Mouse (Mus musculus) heart, adult 2 months (tissue): ENCODE results near the gene Gpat3.

Experiments used
- CTCF ChIP-seq: fragments of 200-600 bp; IDR thresholded peaks from 2 replicates; pipeline ENCODE4 v1.8.1; 2022; ENCODE audit warnings: antibody characterized with exemption, mild to moderate bottlenecking, moderate library complexity
- POLR2A ChIP-seq: fragments of 200-500 bp; IDR thresholded peaks from 2 replicates; pipeline ENCODE4 v1.6.1; 2011; ENCODE audit warnings: mild to moderate bottlenecking, low read depth, low read length, control low read depth; ENCODE audit not compliant: insufficient read depth

DNA sequence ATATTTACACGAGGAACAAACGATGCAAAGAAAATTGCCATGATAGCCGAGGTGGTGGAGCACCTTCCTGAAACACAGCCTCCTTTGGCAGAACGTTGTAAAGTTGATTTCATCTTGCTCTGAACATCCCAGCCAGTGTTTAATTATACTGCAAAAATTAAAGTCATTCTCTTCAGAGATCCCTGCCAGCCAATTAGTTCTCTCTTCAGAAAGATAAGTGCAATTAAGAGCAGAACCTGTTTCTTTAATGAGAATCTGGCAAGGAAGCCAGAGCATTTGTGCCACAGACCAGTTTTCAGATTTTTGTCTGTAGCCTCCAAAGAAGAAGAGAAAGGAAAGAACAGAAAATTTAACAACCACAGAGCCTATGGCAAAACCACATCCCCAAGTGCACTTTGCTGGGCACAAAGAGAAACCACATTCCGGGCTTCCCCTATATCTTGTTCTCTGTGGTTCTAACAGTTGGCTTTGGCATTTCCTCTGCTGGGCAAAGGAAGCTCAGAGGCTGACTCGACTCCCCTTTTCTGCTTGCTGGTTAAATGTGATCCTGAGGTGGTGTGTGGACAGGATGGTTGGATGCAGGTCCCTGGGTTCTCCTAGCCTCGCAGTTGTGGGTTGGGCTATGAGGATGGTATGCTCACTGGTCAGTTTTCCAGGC lies 40.9 kb downstream of the Gpat3 start:
- TF ChIP-seq CTCF (no peak), POLR2A (no peak)
